Mouse (Mus musculus): Measurements from ENCODE around the gene Fah. TPM values are rescaled to one million over a fixed set of nuclear protein-coding genes. Genes with fewer than 3 reads are reported as not detected.

The Fah gene
- total RNA-seq (2017) = 0.74 and 1.6 TPM in 2 replicates

GRCm38 (mm10) chr7:84606293-84606749 is at the start of gene Fah:
TSS of gene Fah (minus strand) at chr7:84606722.
- ATAC-seq (ENCODE audit: extremely low read depth, insufficient number of reproducible peaks, low FRiP score, poor library complexity, severe bottlenecking) = no peak

GRCm38 (mm10) chr7:84652740-84653139 is 46.2 kb upstream of the Fah start:
- ATAC-seq (ENCODE audit: extremely low read depth, insufficient number of reproducible peaks, low FRiP score, poor library complexity, severe bottlenecking) = no peak

- no peak for ATAC-seq (ENCODE audit: extremely low read depth, insufficient number of reproducible peaks, low FRiP score, poor library complexity, severe bottlenecking)
Measured at GRCm38 (mm10) chr7:84651987-84652321, 45.4 kb upstream of the Fah start.

- ATAC-seq (ENCODE audit: extremely low read depth, insufficient number of reproducible peaks, low FRiP score, poor library complexity, severe bottlenecking) = no peak
Measured at GRCm38 (mm10) chr7:84651303-84651986, 44.9 kb upstream of the Fah start.

GRCm38 (mm10) chr7:84649016-84649415 is 42.5 kb upstream of the Fah start:
- no peak for ATAC-seq (ENCODE audit: extremely low read depth, insufficient number of reproducible peaks, low FRiP score, poor library complexity, severe bottlenecking)

GRCm38 (mm10) chr7:84646256-84646655 is 39.7 kb upstream of the Fah start:
- ATAC-seq (ENCODE audit: extremely low read depth, insufficient number of reproducible peaks, low FRiP score, poor library complexity, severe bottlenecking) = no peak

GRCm38 (mm10) chr7:84643270-84643998 is 36.9 kb upstream of the Fah start:
- ATAC-seq (ENCODE audit: extremely low read depth, insufficient number of reproducible peaks, low FRiP score, poor library complexity, severe bottlenecking) = no peak

GRCm38 (mm10) chr7:84642159-84642928 is 35.8 kb upstream of the Fah start:
- no peak for ATAC-seq (ENCODE audit: extremely low read depth, insufficient number of reproducible peaks, low FRiP score, poor library complexity, severe bottlenecking)

- no peak for ATAC-seq (ENCODE audit: extremely low read depth, insufficient number of reproducible peaks, low FRiP score, poor library complexity, severe bottlenecking)
Measured at GRCm38 (mm10) chr7:84636939-84637338, 30.4 kb upstream of the Fah start.

GRCm38 (mm10) chr7:84631878-84632277 is 25.4 kb upstream of the Fah start:
- ATAC-seq (ENCODE audit: extremely low read depth, insufficient number of reproducible peaks, low FRiP score, poor library complexity, severe bottlenecking) = no peak

- no peak for ATAC-seq (ENCODE audit: extremely low read depth, insufficient number of reproducible peaks, low FRiP score, poor library complexity, severe bottlenecking)
Measured at GRCm38 (mm10) chr7:84623718-84624117, 17.2 kb upstream of the Fah start.

- ATAC-seq (ENCODE audit: extremely low read depth, insufficient number of reproducible peaks, low FRiP score, poor library complexity, severe bottlenecking) = no peak
Measured at GRCm38 (mm10) chr7:84620956-84621355, 14.4 kb upstream of the Fah start.

GRCm38 (mm10) chr7:84618951-84619350 is 12.4 kb upstream of the Fah start:
- no peak for ATAC-seq (ENCODE audit: extremely low read depth, insufficient number of reproducible peaks, low FRiP score, poor library complexity, severe bottlenecking)

- no peak for ATAC-seq (ENCODE audit: extremely low read depth, insufficient number of reproducible peaks, low FRiP score, poor library complexity, severe bottlenecking)
Measured at GRCm38 (mm10) chr7:84612445-84612844, 5.9 kb upstream of the Fah start.

- no peak for ATAC-seq (ENCODE audit: extremely low read depth, insufficient number of reproducible peaks, low FRiP score, poor library complexity, severe bottlenecking)
Measured at GRCm38 (mm10) chr7:84611609-84612008, 5.1 kb upstream of the Fah start.

- ATAC-seq (ENCODE audit: extremely low read depth, insufficient number of reproducible peaks, low FRiP score, poor library complexity, severe bottlenecking) = peak; percentile 65
Measured at GRCm38 (mm10) chr7:84605704-84606292, 724 bp downstream of the Fah start.

GRCm38 (mm10) chr7:84605033-84605687 is 1.4 kb downstream of the Fah start:
- no peak for ATAC-seq (ENCODE audit: extremely low read depth, insufficient number of reproducible peaks, low FRiP score, poor library complexity, severe bottlenecking)

GRCm38 (mm10) chr7:84604501-84604900 is 2.0 kb downstream of the Fah start:
- ATAC-seq (ENCODE audit: extremely low read depth, insufficient number of reproducible peaks, low FRiP score, poor library complexity, severe bottlenecking) = no peak

GRCm38 (mm10) chr7:84601331-84601730 is 5.2 kb downstream of the Fah start:
- ATAC-seq (ENCODE audit: extremely low read depth, insufficient number of reproducible peaks, low FRiP score, poor library complexity, severe bottlenecking) = no peak

Data from neutrophil, adult 5-6 weeks (primary cell).